Comparison of ENCODE assay signal across 8 mouse cellular contexts in genomic region chr2:119321771-119322586, GRCm38 (mm10). TPM values are rescaled to one million over a fixed set of nuclear protein-coding genes. Genes with fewer than 3 reads are reported as not detected.
DNase-seq lines count a peak whose midpoint lies in the region; ATAC-seq lines count a peak whose summit lies in the region.

No protein-coding gene starts in this region.

- H3K27ac ChIP-seq in kidney, embryonic 16.5 days (ENCODE audit: low read length): no peak overlapping the region
- H3K27ac ChIP-seq in embryonic facial prominence, embryonic 11.5 days (replicated peaks; ENCODE audit: low read depth, low read length): no peak overlapping the region
- peak overlapping the region; percentile 43; the same call in 1 of the 2 replicates for H3K27ac ChIP-seq in intestine, embryonic 16.5 days (ENCODE audit: low read length)
- no peak overlapping the region for H3K27ac ChIP-seq in neural tube, embryonic 12.5 days

- peak overlapping the region; percentile 38 for H3K4me3 ChIP-seq in kidney, embryonic 16.5 days (ENCODE audit: low read length)
- peak overlapping the region; percentile 34 for H3K4me3 ChIP-seq in embryonic facial prominence, embryonic 11.5 days (ENCODE audit: low read depth, low read length)
- H3K4me3 ChIP-seq in intestine, embryonic 16.5 days (ENCODE audit: low read length): peak overlapping the region; percentile 39
- peak overlapping the region; percentile 19 for H3K4me3 ChIP-seq in neural tube, embryonic 12.5 days

- peaks cover 70% of the 10 kb centered on the region for H3K27me3 ChIP-seq in kidney, embryonic 16.5 days (ENCODE audit: insufficient read depth, low read length)
- H3K27me3 ChIP-seq in embryonic facial prominence, embryonic 11.5 days (ENCODE audit: control insufficient read depth, insufficient read depth, low read length): peaks cover 66% of the 10 kb centered on the region
- peaks cover 39% of the 10 kb centered on the region for H3K27me3 ChIP-seq in intestine, embryonic 16.5 days (replicated peaks; ENCODE audit: control insufficient read depth, insufficient read depth, low read length)
- H3K27me3 ChIP-seq in neural tube, embryonic 12.5 days (replicated peaks): peaks cover 96% of the 10 kb centered on the region

- ATAC-seq in kidney, embryonic 16.5 days (ENCODE audit: low FRiP score, low TSS enrichment): no peak
- ATAC-seq in embryonic facial prominence, embryonic 11.5 days (replicated peaks; ENCODE audit: insufficient number of reproducible peaks, low FRiP score, low TSS enrichment, low read depth): 0 out of 2 replicates have a peak, but pooled peaks have one; percentile 14
- no peak for ATAC-seq in intestine, embryonic 16.5 days
- peak; percentile 7; the same call in 1 of the 2 replicates for ATAC-seq in neural tube, embryonic 12.5 days (ENCODE audit: low FRiP score, low read depth)

- no peaks in the 10 kb centered on the region for H3K36me3 ChIP-seq in kidney, embryonic 16.5 days (ENCODE audit: insufficient read depth, low read length)
- H3K36me3 ChIP-seq in embryonic facial prominence, embryonic 11.5 days (replicated peaks; ENCODE audit: control insufficient read depth, insufficient read depth, low read depth, low read length): no peaks in the 10 kb centered on the region
- H3K36me3 ChIP-seq in intestine, embryonic 16.5 days (ENCODE audit: control insufficient read depth, insufficient read depth, low read length): no peaks in the 10 kb centered on the region
- no peaks in the 10 kb centered on the region for H3K36me3 ChIP-seq in neural tube, embryonic 12.5 days

- intact Hi-C loops in left cerebral cortex, postnatal 4 days (cut with DNase I): no loop called here

- no peaks in the 10 kb centered on the region for H3K9me3 ChIP-seq in kidney, embryonic 16.5 days (ENCODE audit: low read length)
- no peaks in the 10 kb centered on the region for H3K9me3 ChIP-seq in embryonic facial prominence, embryonic 11.5 days (replicated peaks; ENCODE audit: control insufficient read depth, low read length)
- no peaks in the 10 kb centered on the region for H3K9me3 ChIP-seq in intestine, embryonic 16.5 days (ENCODE audit: control insufficient read depth, low read length)
- H3K9me3 ChIP-seq in neural tube, embryonic 12.5 days: no peaks in the 10 kb centered on the region

- DNase-seq in kidney, adult 9 months: no peak
- peak; percentile 53 for DNase-seq in embryonic facial prominence, embryonic 11.5 days (ENCODE audit: low spot score)
- DNase-seq in left cerebral cortex, postnatal 4 days: no peak
- no peak for DNase-seq in cerebellum, postnatal 36 days
- no peak for DNase-seq in T-cell, adult 2 months (ENCODE audit: low spot score)

- H3K4me2 ChIP-seq in kidney, embryonic 16.5 days (replicated peaks; ENCODE audit: low read depth, low read length): peak overlapping the region; percentile 60
- H3K4me2 ChIP-seq in embryonic facial prominence, embryonic 11.5 days (ENCODE audit: low read depth, low read length): peak overlapping the region; percentile 61
- H3K4me2 ChIP-seq in intestine, embryonic 16.5 days (ENCODE audit: low read depth, low read length): peak overlapping the region; percentile 55
- H3K4me2 ChIP-seq in neural tube, embryonic 12.5 days (replicated peaks): peak overlapping the region; percentile 59

- 5% methylated on average over 48 of the region's 48 CpGs for WGBS in kidney, embryonic 16.5 days
- WGBS in embryonic facial prominence, embryonic 11.5 days: 3% methylated on average over 48 of the region's 48 CpGs
- 6% methylated on average over 47 of the region's 48 CpGs for WGBS in intestine, embryonic 16.5 days
- 2% methylated on average over 48 of the region's 48 CpGs for WGBS in neural tube, embryonic 12.5 days

- H3K4me1 ChIP-seq in kidney, embryonic 16.5 days (ENCODE audit: insufficient read depth, low read length): peaks cover 58% of the 10 kb centered on the region
- peaks cover 13% of the 10 kb centered on the region for H3K4me1 ChIP-seq in embryonic facial prominence, embryonic 11.5 days (ENCODE audit: control insufficient read depth, insufficient read depth, low read length)
- H3K4me1 ChIP-seq in intestine, embryonic 16.5 days (ENCODE audit: control insufficient read depth, insufficient read depth, low read length): peaks cover 40% of the 10 kb centered on the region
- peaks cover 49% of the 10 kb centered on the region for H3K4me1 ChIP-seq in neural tube, embryonic 12.5 days

- peak overlapping the region; percentile 53 for H3K9ac ChIP-seq in kidney, embryonic 16.5 days (replicated peaks; ENCODE audit: low read length)
- peak overlapping the region; percentile 43 for H3K9ac ChIP-seq in embryonic facial prominence, embryonic 11.5 days (replicated peaks; ENCODE audit: low read length)
- H3K9ac ChIP-seq in intestine, embryonic 16.5 days (ENCODE audit: low read depth, low read length): peak overlapping the region; percentile 50
- H3K9ac ChIP-seq in neural tube, embryonic 12.5 days: 0 out of 2 replicates have a peak overlapping the region, but pooled peaks have one; percentile 29

RNA-seq across cellular contexts. Expression of gene Dll4, which starts 3.6 kb away (rescaled TPM):
- polyA plus RNA-seq in kidney, embryonic 16.5 days (2015; fragmentation: Nextera tagmentation; extraction: Ambion mirVana): 12.9 and 13.5 TPM in 2 replicates
- 2.9 and 3.2 TPM in 2 replicates for polyA plus RNA-seq in embryonic facial prominence, embryonic 11.5 days (2014; fragmentation: Nextera tagmentation; extraction: Ambion mirVana)
- polyA plus RNA-seq in intestine, embryonic 16.5 days (2015; fragmentation: Nextera tagmentation; extraction: Ambion mirVana): 8.4 and 8.7 TPM in 2 replicates
- 5.0 and 6.0 TPM in 2 replicates for polyA plus RNA-seq in neural tube, embryonic 12.5 days (2016; fragmentation: Nextera tagmentation; extraction: Ambion mirVana)
- total RNA-seq in left cerebral cortex, postnatal 4 days (2021): 1 to 10 TPM; 5.3 to 6.8 TPM

RNA-seq across cellular contexts. Expression of gene Chac1, which starts 29.1 kb away (rescaled TPM):
- 0.86 and 1.3 TPM in 2 replicates for polyA plus RNA-seq in kidney, embryonic 16.5 days (2015; fragmentation: Nextera tagmentation; extraction: Ambion mirVana)
- 0.34 and 0.46 TPM in 2 replicates for polyA plus RNA-seq in embryonic facial prominence, embryonic 11.5 days (2014; fragmentation: Nextera tagmentation; extraction: Ambion mirVana)
- polyA plus RNA-seq in intestine, embryonic 16.5 days (2015; fragmentation: Nextera tagmentation; extraction: Ambion mirVana): 2.7 and 6.0 TPM in 2 replicates
- 2.4 and 2.7 TPM in 2 replicates for polyA plus RNA-seq in neural tube, embryonic 12.5 days (2016; fragmentation: Nextera tagmentation; extraction: Ambion mirVana)
- total RNA-seq in left cerebral cortex, postnatal 4 days (2021): 1 to 10 TPM; 6.7 to 7.7 TPM

RNA-seq across cellular contexts. Expression of gene Vps18, which starts 33.4 kb away (rescaled TPM):
- 23.0 and 23.1 TPM in 2 replicates for polyA plus RNA-seq in kidney, embryonic 16.5 days (2015; fragmentation: Nextera tagmentation; extraction: Ambion mirVana)
- polyA plus RNA-seq in embryonic facial prominence, embryonic 11.5 days (2014; fragmentation: Nextera tagmentation; extraction: Ambion mirVana): 9.2 and 9.6 TPM in 2 replicates
- 25.5 and 29.6 TPM in 2 replicates for polyA plus RNA-seq in intestine, embryonic 16.5 days (2015; fragmentation: Nextera tagmentation; extraction: Ambion mirVana)
- polyA plus RNA-seq in neural tube, embryonic 12.5 days (2016; fragmentation: Nextera tagmentation; extraction: Ambion mirVana): 26.6 TPM in 2 replicates
- total RNA-seq in left cerebral cortex, postnatal 4 days (2021): 10 to 100 TPM; 29.3 to 31.3 TPM

RNA-seq across cellular contexts. Expression of gene Rhov, which starts 50.9 kb away (rescaled TPM):
- 1.8 and 2.3 TPM in 2 replicates for polyA plus RNA-seq in kidney, embryonic 16.5 days (2015; fragmentation: Nextera tagmentation; extraction: Ambion mirVana)
- polyA plus RNA-seq in embryonic facial prominence, embryonic 11.5 days (2014; fragmentation: Nextera tagmentation; extraction: Ambion mirVana): 2.2 and 2.3 TPM in 2 replicates
- polyA plus RNA-seq in intestine, embryonic 16.5 days (2015; fragmentation: Nextera tagmentation; extraction: Ambion mirVana): 3.9 and 4.1 TPM in 2 replicates
- 8.4 and 9.3 TPM in 2 replicates for polyA plus RNA-seq in neural tube, embryonic 12.5 days (2016; fragmentation: Nextera tagmentation; extraction: Ambion mirVana)
- 10 to 100 TPM; 20.4 to 23.9 TPM for total RNA-seq in left cerebral cortex, postnatal 4 days (2021)

Comparison
In these comparisons a context has a peak if more than half of its experiments do, and no peak if none do; other contexts are left out.
1. ATAC-seq: peak in embryonic facial prominence, embryonic 11.5 days (single experiment) and neural tube, embryonic 12.5 days (single experiment); none in kidney, embryonic 16.5 days (single experiment) and intestine, embryonic 16.5 days (single experiment).
2. Peak in every context shown above with its lines, with median percentiles within 50 percentile points of each other: H3K4me2 ChIP-seq, H3K4me3 ChIP-seq and H3K9ac ChIP-seq.